Mouse (Mus musculus): Measurements from ENCODE around the gene Neil3. TPM values are rescaled to one million over a fixed set of nuclear protein-coding genes. Genes with fewer than 3 reads are reported as not detected.

The Neil3 gene
- total and polyA plus RNA-seq, 3 experiments, result 10.3 to 16.7 (median 14.7) TPM

GRCm38 (mm10) chr8:53661436-53661835 lies 22.6 kb upstream of the Neil3 start:
- no peaks in the 10 kb centered on the region for H3K79me2 ChIP-seq (replicated peaks; ENCODE audit: control insufficient read depth, extremely low read depth, insufficient read depth, poor library complexity, severe bottlenecking)
- no peak overlapping the region for H3K9ac ChIP-seq (ENCODE audit: insufficient read depth, low read depth)
- in situ Hi-C loops (cut with MboI; ENCODE audit: low pct_ligation_motif_present, low pct_unique_long_range_greater_than_20kb, low sequenced_read_pairs), result no loop called here
- no peaks in the 10 kb centered on the region for H3K27me3 ChIP-seq (replicated peaks)
- DNase-seq (ENCODE audit: extremely low read depth), result no peak
- H3K4me2 ChIP-seq (ENCODE audit: insufficient read depth, low read depth, poor library complexity, severe bottlenecking), result no peak overlapping the region
- TF ChIP-seq MAFK (IDR thresholded peaks at IDR 0.05; ENCODE audit: insufficient replicate concordance, low read length) (no peak), SMC3 (IDR thresholded peaks at IDR 0.05; ENCODE audit: low read depth, low read length) (no peak), RAD21 (IDR thresholded peaks at IDR 0.05; ENCODE audit: low read depth, low read length) (no peak), SIN3A (IDR thresholded peaks at IDR 0.05; ENCODE audit: low read length) (no peak), BHLHE40 (IDR thresholded peaks at IDR 0.05; ENCODE audit: low read depth, low read length) (no peak), TBP (conservative IDR thresholded peaks at IDR 0.05; ENCODE audit: low read depth, low read length) (no peak), JUN (IDR thresholded peaks at IDR 0.05; ENCODE audit: insufficient read depth, low read depth, low read length) (no peak), POLR2AphosphoS2 (IDR thresholded peaks at IDR 0.05; ENCODE audit: low read depth, low read length) (no peak), NELFE (IDR thresholded peaks at IDR 0.05; ENCODE audit: low read depth, low read length) (no peak), TCF12 (IDR thresholded peaks at IDR 0.05; ENCODE audit: low read depth, low read length) (no peak), ZC3H11A (IDR thresholded peaks at IDR 0.05; ENCODE audit: low read depth, low read length) (no peak), ZKSCAN1 (IDR thresholded peaks at IDR 0.05; ENCODE audit: borderline replicate concordance, low read depth, low read length) (no peak), E2F4 (IDR thresholded peaks at IDR 0.05; ENCODE audit: insufficient replicate concordance, low read depth, low read length) (no peak), EP300 (IDR thresholded peaks at IDR 0.05; ENCODE audit: low read length) (no peak), PAX5 (IDR thresholded peaks at IDR 0.05; ENCODE audit: low read length) (no peak)
- no peaks in the 10 kb centered on the region for H3K36me3 ChIP-seq (replicated peaks in 1 of 2; ENCODE audit: control insufficient read depth in 1 of 2, insufficient read depth in 1 of 2, low read length in 1 of 2)
- no peak overlapping the region for H3K27ac ChIP-seq (ENCODE audit: insufficient read depth, low read depth)
- dilution Hi-C loops (cut with MboI; ENCODE audit: extremely low pct_ligation_motif_present, extremely low pct_unique_long_range_greater_than_20kb, low sequenced_read_pairs), result no loop called here
- H3K9me3 ChIP-seq (replicated peaks; ENCODE audit: low read length), result no peaks in the 10 kb centered on the region
- H3K4me1 ChIP-seq (ENCODE audit: control insufficient read depth in 1 of 2, insufficient read depth in 2 of 2), result no peaks in the 10 kb centered on the region
- H3K4me3 ChIP-seq (replicated peaks in 1 of 3; ENCODE audit: low read depth in 2 of 3, low read length in 2 of 3, poor library complexity in 1 of 3), result no peak overlapping the region

DNA sequence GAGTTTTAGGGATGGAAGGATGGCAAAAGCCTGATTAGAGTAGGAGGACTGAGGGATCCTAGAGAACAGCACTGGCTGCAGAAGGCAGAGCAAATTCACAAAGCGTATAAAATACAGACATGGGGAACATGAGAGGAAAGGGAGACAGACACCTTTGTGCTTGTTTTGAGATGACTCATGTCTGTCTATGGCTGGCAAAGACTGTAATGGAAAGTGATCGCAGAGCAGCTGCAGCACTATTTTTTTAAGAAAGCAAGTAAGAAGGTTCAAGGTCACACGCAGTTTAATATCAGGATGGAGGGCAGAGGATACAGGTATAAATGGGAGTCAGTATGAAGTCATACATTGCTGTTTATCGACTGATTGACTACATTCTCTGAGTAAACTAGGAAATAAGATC lies 8.2 kb downstream of the Neil3 start:
- TF ChIP-seq ZNF384 (IDR thresholded peaks at IDR 0.05; ENCODE audit: low read depth, low read length) (peak; percentile 84), E2F4 (IDR thresholded peaks at IDR 0.05; ENCODE audit: insufficient replicate concordance, low read depth, low read length) (no peak), JUN (IDR thresholded peaks at IDR 0.05; ENCODE audit: insufficient read depth, low read depth, low read length) (peak; percentile 56), JUND (conservative IDR thresholded peaks at IDR 0.05; ENCODE audit: low read depth, low read length) (peak; percentile 87), KAT2A (IDR thresholded peaks at IDR 0.05; ENCODE audit: insufficient replicate concordance, low read length) (no peak), EP300 (IDR thresholded peaks at IDR 0.05; ENCODE audit: low read length) (peak; percentile 72), POLR2AphosphoS2 (IDR thresholded peaks at IDR 0.05; ENCODE audit: low read depth, low read length) (no peak), TCF12 (IDR thresholded peaks at IDR 0.05; ENCODE audit: low read depth, low read length) (0 out of 2 replicates have a peak, but pooled peaks have one; percentile 28), BHLHE40 (IDR thresholded peaks at IDR 0.05; ENCODE audit: low read depth, low read length) (0 out of 2 replicates have a peak, but pooled peaks have one; percentile 23), IRF4 (IDR thresholded peaks at IDR 0.05; ENCODE audit: low read depth, low read length) (peak; percentile 84)
- no peaks in the 10 kb centered on the region for H3K27me3 ChIP-seq (replicated peaks)
- no peaks in the 10 kb centered on the region for H3K79me2 ChIP-seq (replicated peaks; ENCODE audit: control insufficient read depth, extremely low read depth, insufficient read depth, poor library complexity, severe bottlenecking)
- no peak overlapping the region for H3K4me3 ChIP-seq (replicated peaks in 1 of 3; ENCODE audit: low read depth in 2 of 3, low read length in 2 of 3, poor library complexity in 1 of 3)
- H3K4me1 ChIP-seq (ENCODE audit: control insufficient read depth in 1 of 2, insufficient read depth in 2 of 2), result peaks cover 4 to 11% of the 10 kb centered on the region in 2 experiments
- H3K36me3 ChIP-seq (replicated peaks in 1 of 2; ENCODE audit: control insufficient read depth in 1 of 2, insufficient read depth in 1 of 2, low read length in 1 of 2), result no peaks in the 10 kb centered on the region
- peak overlapping the region; percentile 55; the same call in 1 of the 2 replicates for H3K4me2 ChIP-seq (ENCODE audit: insufficient read depth, low read depth, poor library complexity, severe bottlenecking)
- DNase-seq (ENCODE audit: extremely low read depth), result peak; percentile 40
- in situ Hi-C loops (cut with MboI; ENCODE audit: low pct_ligation_motif_present, low pct_unique_long_range_greater_than_20kb, low sequenced_read_pairs), result loop anchor here (10.0 kb wide), 1 partner anchor 116 kb away; the partner anchor contains the start of gene Aga
- no peak overlapping the region for H3K9ac ChIP-seq (ENCODE audit: insufficient read depth, low read depth)
- H3K27ac ChIP-seq (ENCODE audit: insufficient read depth, low read depth), result no peak overlapping the region
- H3K9me3 ChIP-seq (replicated peaks; ENCODE audit: low read length), result no peaks in the 10 kb centered on the region
- dilution Hi-C loops (cut with MboI; ENCODE audit: extremely low pct_ligation_motif_present, extremely low pct_unique_long_range_greater_than_20kb, low sequenced_read_pairs), result no loop called here

All from CH12.LX (cell line).